Mouse (Mus musculus): Measurements from ENCODE around the gene Csf3r. TPM values are rescaled to one million over a fixed set of nuclear protein-coding genes. Genes with fewer than 3 reads are reported as not detected.

Gene Csf3r
- total RNA-seq, 2 experiments from 2014 or later = 3.8 to 6.2 TPM

Other genes with a start within 250 kb of the Csf3r start
- gene Mrps15, start 22.4 kb downstream of the Csf3r start, total RNA-seq (2021) = 10 to 100 TPM; 47.9 to 49.8 TPM
- 10 to 100 TPM; 43.6 to 47.6 TPM for gene Oscp1, start 34.0 kb downstream of the Csf3r start, total RNA-seq (2021)
- gene Lsm10, start 72.1 kb downstream of the Csf3r start, total RNA-seq (2021) = 10 to 100 TPM; 12.7 to 15.6 TPM
- gene Stk40, start 79.4 kb downstream of the Csf3r start, total RNA-seq (2021) = 10 to 100 TPM; 30.2 to 32.9 TPM
- 1 to 10 TPM; 1.8 to 1.9 TPM for gene Eva1b, start 123.2 kb downstream of the Csf3r start, total RNA-seq (2021)
- gene Sh3d21, start 138.9 kb downstream of the Csf3r start, total RNA-seq (2021) = under 1 TPM; 0.57 to 0.58 TPM
- 100 to 1,000 TPM; 136 to 145 TPM for gene Thrap3, start 178.2 kb downstream of the Csf3r start, total RNA-seq (2021)
- gene Map7d1, start 231.8 kb downstream of the Csf3r start, total RNA-seq (2021) = 100 to 1,000 TPM; 245 to 258 TPM
- gene Trappc3, start 237.8 kb downstream of the Csf3r start, total RNA-seq (2021) = 10 to 100 TPM; 83.4 to 87.4 TPM